Mouse (Mus musculus) heart, embryonic 14.5 days (tissue): ENCODE measurements around the gene Crybb3. TPM values are rescaled to one million over a fixed set of nuclear protein-coding genes. Genes with fewer than 3 reads are reported as not detected.

Source experiments
- ATAC-seq: fragments of 200-750 bp; cut with Nextera tagmentation; 2 replicates; pipeline ENCODE4 v1.8.0; 2017; ENCODE audit warnings: low read depth, moderate TSS enrichment; ENCODE audit not compliant: insufficient number of reproducible peaks, insufficient read depth, low FRiP score
- H3K27ac ChIP-seq, 2 experiments: fragments of 200-500 bp in 1 of 2; fragments of 300-500 bp in 1 of 2; sonication (generic) in 1 of 2; replicated peaks in 1 of 2; 2 replicates each; pipeline ENCODE4 v1.5.1; 2012 to 2014; ENCODE audit warnings: low read depth in 2 of 2, low read length in 2 of 2, control low read depth in 1 of 2, mild to moderate bottlenecking in 1 of 2, mixed read lengths in 1 of 2; ENCODE audit not compliant: control insufficient read depth in 1 of 2, insufficient read depth in 1 of 2
- H3K27me3 ChIP-seq: fragments of 300-500 bp; sonication (generic); 2 replicates; pipeline ENCODE4 v1.6.1; 2014; ENCODE audit warnings: mild to moderate bottlenecking, low read length, control low read depth; ENCODE audit not compliant: control insufficient read depth, insufficient read depth
- H3K36me3 ChIP-seq: fragments of 300-500 bp; sonication (generic); 2 replicates; pipeline ENCODE4 v1.6.1; 2014; ENCODE audit warnings: mild to moderate bottlenecking, control low read depth, low read length, mixed read lengths; ENCODE audit not compliant: control insufficient read depth, insufficient read depth
- H3K4me1 ChIP-seq, 2 experiments: fragments of 200-500 bp in 1 of 2; fragments of 300-500 bp in 1 of 2; sonication (generic) in 1 of 2; 2 replicates each; pipeline ENCODE4 v1.6.1; 2012 to 2014; ENCODE audit warnings: low read length in 2 of 2, control low read depth in 1 of 2, mixed read lengths in 1 of 2; ENCODE audit not compliant: control insufficient read depth in 2 of 2, insufficient read depth in 2 of 2
- H3K4me2 ChIP-seq: fragments of 300-500 bp; sonication (generic); 2 replicates; pipeline ENCODE4 v1.6.1; 2014; ENCODE audit warnings: mild to moderate bottlenecking, low read length
- H3K4me3 ChIP-seq, 2 experiments: fragments of 200-500 bp in 1 of 2; fragments of 300-500 bp in 1 of 2; sonication (generic) in 1 of 2; 2 replicates each; pipeline ENCODE4 v1.5.1; 2012 to 2014; ENCODE audit warnings: low read length in 2 of 2, mild to moderate bottlenecking in 2 of 2, control low read depth in 1 of 2, low read depth in 1 of 2, moderate library complexity in 1 of 2; ENCODE audit not compliant: control insufficient read depth in 1 of 2, insufficient read depth in 1 of 2
- H3K9ac ChIP-seq: fragments of 300-500 bp; sonication (generic); 2 replicates; pipeline ENCODE4 v1.6.1; 2014; ENCODE audit warnings: mild to moderate bottlenecking, low read length
- H3K9me3 ChIP-seq: fragments of 300-500 bp; sonication (generic); 2 replicates; pipeline ENCODE4 v1.6.1; 2016; ENCODE audit warnings: low read length, control low read depth; ENCODE audit not compliant: control insufficient read depth
- WGBS: fragments of 180-500 bp; shearing (Covaris S2); extraction: QIAGEN DNeasy Blood & Tissue Kit; methylation state at CpG from one replicate; pipeline ENCODE4 v1.1.7; 2014; 5-methylcytosine and 5-hydroxymethylcytosine counted together
- polyA plus RNA-seq: library from polyadenylated mRNA; unstranded; fragments of >200 nt; fragmentation: Nextera tagmentation; extraction: Ambion mirVana; gene quantifications from 2 replicates; pipeline ENCODE4 v1.2.1, GENCODE M21; 2014

Crybb3 gene
- polyA plus RNA-seq: 0.91 and 1.1 TPM in 2 replicates

DNA sequence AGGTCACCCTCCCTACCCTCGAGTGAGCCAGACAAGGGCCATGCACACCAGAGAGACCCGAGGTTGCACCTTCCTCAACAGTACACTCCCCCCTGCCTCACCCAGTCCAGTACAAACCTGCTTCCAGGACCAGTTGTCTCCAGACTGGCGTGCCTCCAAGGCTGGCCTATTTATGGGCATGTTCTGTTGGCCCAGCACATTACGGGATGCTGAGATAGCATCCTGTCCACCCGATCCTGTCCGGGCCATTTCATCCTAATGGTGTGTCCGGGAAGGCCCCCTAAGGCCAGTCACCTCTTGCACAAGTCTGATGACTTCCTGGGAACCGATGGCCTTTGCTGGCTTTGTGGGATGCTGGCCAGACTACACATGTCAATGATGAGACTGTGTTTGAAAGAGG is at the start of gene Crybb3:
Crybb3 (minus strand) TSS at position 146 of the 400 bp plus-strand sequence.
- H3K4me1 ChIP-seq: peaks cover 10 to 19% of the 10 kb centered on the region in 2 experiments
- peaks cover 7% of the 10 kb centered on the region; the same call in 1 of the 2 replicates for H3K36me3 ChIP-seq
- 57% methylated on average over 8 of the region's 8 CpGs for WGBS
- H3K4me2 ChIP-seq: peak within 1 kb of the TSS; percentile 57
- no peak within 1 kb of the TSS for H3K9ac ChIP-seq
- no peak within 1 kb of the TSS for H3K4me3 ChIP-seq
- H3K9me3 ChIP-seq: 0 out of 2 replicates have a peak, but pooled peaks cover 2% of the 10 kb centered on the region
- H3K27ac ChIP-seq: peak within 1 kb of the TSS; percentile 22 to 38; a peak in 1 of 4 replicates
- no peak for ATAC-seq
- H3K27me3 ChIP-seq: peaks cover 7% of the 10 kb centered on the region; the same call in 1 of the 2 replicates

DNA sequence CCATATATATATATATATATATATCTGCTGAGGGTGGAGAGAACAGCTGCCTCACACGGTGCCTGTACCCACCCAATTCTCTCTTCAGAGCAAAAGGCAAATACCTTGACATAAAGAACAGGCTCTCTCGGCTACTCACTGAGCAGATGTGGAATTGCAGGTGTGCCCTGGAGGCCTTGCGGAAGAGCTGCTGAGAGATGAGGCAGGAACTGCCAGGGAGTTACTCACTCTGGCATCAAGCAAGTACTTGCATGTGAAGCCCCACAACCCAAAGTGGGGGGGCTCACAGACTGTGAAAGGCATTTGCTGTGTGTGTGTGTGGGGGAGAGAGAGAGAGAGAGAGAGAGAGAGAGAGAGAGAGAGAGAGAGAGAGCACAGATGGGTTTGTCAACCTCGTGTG is 47.0 kb upstream of the Crybb3 start:
- Histone ChIP-seq H3K36me3 (peaks cover 11% of the 10 kb centered on the region; the same call in 1 of the 2 replicates), H3K4me2 (no peak overlapping the region), H3K4me3 (no peak overlapping the region), H3K9ac (no peak overlapping the region), H3K27ac (no peak overlapping the region), H3K9me3 (no peaks in the 10 kb centered on the region), H3K4me1 (peaks cover 28 to 50% of the 10 kb centered on the region in 2 experiments), H3K27me3 (no peaks in the 10 kb centered on the region)
- ATAC-seq: no peak
- WGBS: 63% methylated on average over 4 of the region's 4 CpGs

DNA sequence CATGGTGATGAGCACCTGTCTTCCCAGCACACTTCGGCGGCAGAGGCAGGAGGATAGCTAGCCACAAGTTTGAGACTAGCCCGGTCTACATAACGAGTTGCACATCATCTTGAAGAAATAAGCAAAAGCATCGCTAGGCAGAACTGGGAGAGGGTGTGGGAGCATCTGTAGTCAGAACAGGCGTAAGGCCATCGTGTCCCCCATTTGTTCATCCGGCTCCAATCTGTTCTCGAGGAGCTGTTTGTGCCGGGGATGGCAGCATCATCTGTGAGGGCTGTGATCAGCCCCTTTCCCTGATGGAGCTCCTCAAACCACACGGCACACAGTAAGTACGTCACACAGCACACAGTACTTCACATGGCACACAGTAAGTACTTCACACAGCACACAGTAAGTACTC is 45.1 kb upstream of the Crybb3 start:
- Histone ChIP-seq H3K9me3 (no peaks in the 10 kb centered on the region), H3K36me3 (0 out of 2 replicates have a peak, but pooled peaks cover 3% of the 10 kb centered on the region), H3K4me1 (peaks cover 32 to 50% of the 10 kb centered on the region in 2 experiments), H3K4me3 (no peak overlapping the region), H3K9ac (no peak overlapping the region), H3K4me2 (no peak overlapping the region), H3K27me3 (no peaks in the 10 kb centered on the region), H3K27ac (no peak overlapping the region)
- WGBS: 94% methylated on average over 12 of the region's 12 CpGs
- ATAC-seq: no peak

DNA sequence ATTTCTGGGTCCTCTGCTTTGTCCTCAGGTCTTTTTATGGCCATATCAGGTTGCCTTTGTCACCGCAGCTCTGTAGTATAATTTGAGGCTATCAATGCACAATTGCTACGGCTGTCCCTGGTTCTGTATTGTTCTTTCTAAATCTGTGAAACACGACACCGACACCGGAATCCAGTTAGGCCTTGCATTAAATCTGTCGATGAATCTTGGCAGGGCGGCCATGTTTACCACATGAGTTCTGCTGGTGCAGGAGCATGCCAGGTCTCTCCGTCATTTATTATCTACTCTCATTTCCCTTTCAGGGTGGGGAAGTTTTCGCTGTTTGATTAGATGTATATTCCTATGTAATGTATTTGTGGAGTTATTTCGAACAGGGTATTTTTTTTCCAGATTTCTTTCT is 42.3 kb upstream of the Crybb3 start:
- ATAC-seq: no peak
- 53% methylated on average over 10 of the region's 10 CpGs for WGBS
- peak overlapping the region in 1 of 2 experiments; percentile 61; a peak in 2 of 4 replicates for H3K27ac ChIP-seq

DNA sequence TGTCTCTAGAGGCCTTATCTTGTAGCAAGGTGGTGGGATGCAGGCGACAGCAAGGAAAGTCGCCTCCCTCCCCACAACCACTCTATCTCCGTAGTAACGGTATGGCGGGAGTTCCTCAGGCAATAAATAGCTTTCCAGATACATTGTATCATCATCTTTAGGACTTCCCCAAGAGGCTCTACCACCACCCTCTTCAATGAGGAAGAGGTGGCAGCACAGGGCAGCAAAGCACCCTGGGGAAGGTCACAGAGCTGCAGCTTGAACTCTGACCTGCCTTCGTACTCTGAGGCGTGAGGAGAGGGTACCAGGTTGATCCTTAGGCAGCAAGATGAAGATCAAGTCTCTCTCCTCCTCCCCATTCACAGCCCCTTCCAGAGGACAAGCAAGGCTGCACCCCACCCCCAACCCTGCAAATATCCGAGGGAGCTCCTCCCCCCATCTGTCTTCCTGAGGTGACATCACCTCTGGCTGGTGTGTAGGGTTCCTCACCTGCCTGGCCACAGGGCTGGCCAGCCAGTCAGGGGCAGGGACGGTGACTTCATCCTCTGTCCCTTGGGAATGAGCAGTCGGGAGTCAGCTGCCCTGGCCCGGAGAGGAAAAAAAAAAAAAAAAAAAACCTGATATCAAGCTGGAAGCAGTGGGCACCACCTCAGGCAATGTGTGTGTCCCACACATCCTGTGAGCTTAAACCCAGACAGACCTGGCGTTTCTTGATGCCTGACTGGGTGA is 41.1 kb upstream of the Crybb3 start:
- peak overlapping the region; percentile 11; the same call in 1 of the 2 replicates for H3K4me2 ChIP-seq
- 18% methylated on average over 12 of the region's 12 CpGs for WGBS

More for the DNA sequence above, 42.3 kb upstream of the Crybb3 start:
- Histone ChIP-seq H3K4me3 (no peak overlapping the region), H3K4me1 (peaks cover 49 to 63% of the 10 kb centered on the region in 2 experiments), H3K27me3 (no peaks in the 10 kb centered on the region), H3K36me3 (0 out of 2 replicates have a peak, but pooled peaks cover 3% of the 10 kb centered on the region), H3K4me2 (no peak overlapping the region), H3K9ac (no peak overlapping the region), H3K9me3 (no peaks in the 10 kb centered on the region)

DNA sequence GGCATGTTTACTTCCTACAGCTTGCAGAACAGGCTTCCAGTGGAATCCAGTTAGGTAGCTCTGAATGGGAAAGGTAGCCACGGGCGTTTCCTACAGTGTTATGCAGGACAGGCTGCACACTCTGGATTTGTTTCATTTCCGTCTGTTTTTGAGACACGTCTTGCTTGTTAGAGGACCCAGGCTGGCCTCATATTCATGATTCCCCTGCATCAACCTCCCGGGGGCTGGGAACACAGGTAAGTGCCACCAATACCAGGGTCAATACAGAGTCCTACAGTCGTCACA is 40.1 kb upstream of the Crybb3 start:
- no peak overlapping the region for H3K4me3 ChIP-seq
- WGBS: 67% methylated on average over 6 of the region's 6 CpGs
- peaks cover 58 to 72% of the 10 kb centered on the region in 2 experiments for H3K4me1 ChIP-seq
- no peaks in the 10 kb centered on the region for H3K36me3 ChIP-seq
- peak overlapping the region; percentile 28 to 61; a peak in 3 of 4 replicates for H3K27ac ChIP-seq
- no peak overlapping the region for H3K4me2 ChIP-seq
- H3K27me3 ChIP-seq: no peaks in the 10 kb centered on the region
- H3K9me3 ChIP-seq: no peaks in the 10 kb centered on the region
- ATAC-seq: no peak
- peak overlapping the region; percentile 25; the same call in 1 of the 2 replicates for H3K9ac ChIP-seq

More for the DNA sequence above, 41.1 kb upstream of the Crybb3 start:
- H3K4me1 ChIP-seq: peaks cover 53 to 66% of the 10 kb centered on the region in 2 experiments
- no peaks in the 10 kb centered on the region for H3K36me3 ChIP-seq
- ATAC-seq: peak; percentile 27; the same call in 1 of the 2 replicates
- peak overlapping the region; percentile 44 for H3K9ac ChIP-seq
- no peaks in the 10 kb centered on the region for H3K27me3 ChIP-seq
- H3K9me3 ChIP-seq: no peaks in the 10 kb centered on the region
- no peak overlapping the region for H3K4me3 ChIP-seq
- H3K27ac ChIP-seq: peak overlapping the region; percentile 6 to 61; a peak in 3 of 4 replicates

DNA sequence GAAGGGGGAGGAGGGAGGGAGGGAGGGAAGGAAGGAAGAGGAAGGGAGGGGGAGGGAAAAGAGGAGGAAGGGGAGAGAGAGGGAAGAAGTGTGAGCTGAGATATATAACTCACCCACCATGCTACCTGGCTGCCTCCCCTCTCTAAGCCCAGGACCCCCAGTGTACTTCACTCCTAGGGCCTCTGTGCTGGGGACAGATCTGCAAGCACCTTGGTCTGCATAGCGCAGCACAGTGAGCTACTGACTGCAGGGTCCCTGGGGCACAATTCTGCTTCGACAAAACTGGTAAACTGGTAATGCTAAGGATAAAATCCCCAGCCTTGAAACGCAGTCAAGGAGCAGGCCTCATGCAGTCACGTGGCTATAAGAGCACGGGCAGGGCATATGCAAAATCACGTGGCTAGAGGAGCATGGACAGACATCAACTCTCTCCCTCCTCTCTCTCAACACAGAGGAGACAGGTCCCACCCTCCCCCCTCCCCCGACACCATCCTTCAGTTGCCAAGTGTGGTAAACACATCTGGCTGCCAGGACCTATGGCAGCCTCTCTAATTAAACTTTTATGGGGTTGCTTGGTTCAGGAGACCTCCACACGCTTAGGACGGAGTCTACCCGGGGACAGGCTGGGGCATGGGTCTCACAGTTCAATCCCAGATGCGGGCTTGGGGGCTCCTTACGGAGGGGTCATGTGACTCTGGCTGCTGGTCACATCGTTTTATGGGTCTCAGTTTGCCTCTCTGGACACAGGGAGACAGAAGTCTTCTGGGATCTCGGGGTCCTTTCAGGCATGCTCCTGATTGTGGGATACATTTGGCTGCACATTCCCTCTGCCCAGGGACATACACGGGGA is 39.6 kb upstream of the Crybb3 start:
- Histone ChIP-seq H3K27ac (peak overlapping the region; percentile 44 to 61; a peak in 2 of 4 replicates), H3K36me3 (no peaks in the 10 kb centered on the region), H3K9me3 (no peaks in the 10 kb centered on the region), H3K4me2 (no peak overlapping the region), H3K9ac (peak overlapping the region; percentile 25; the same call in 1 of the 2 replicates), H3K27me3 (no peaks in the 10 kb centered on the region), H3K4me3 (no peak overlapping the region), H3K4me1 (peaks cover 61 to 77% of the 10 kb centered on the region in 2 experiments)
- WGBS: 36% methylated on average over 15 of the region's 15 CpGs
- no peak for ATAC-seq
